Mouse (Mus musculus) forebrain, embryonic 16.5 days (tissue): ENCODE measurements at regions not wholly inside any gene's neighbourhood (a gene's known extent, or its start where the extent isn't known, plus 50 kb on each side); places are given as distances from the start of the nearest gene placed in this dataset.

Source experiments
- ATAC-seq: fragments of 200-750 bp; cut with Nextera tagmentation; 2 replicates; pipeline ENCODE4 v1.8.0; 2017; ENCODE audit warnings: mild to moderate bottlenecking, moderate library complexity
- H3K27ac ChIP-seq: fragments of 300-500 bp; sonication (generic); 2 replicates; pipeline ENCODE4 v1.5.1; 2014; ENCODE audit warnings: low read length, control low read depth
- H3K27me3 ChIP-seq: fragments of 300-500 bp; sonication (generic); replicated peaks from 2 replicates; pipeline ENCODE4 v1.6.1; 2014; ENCODE audit warnings: low read length; ENCODE audit not compliant: control insufficient read depth, insufficient read depth
- H3K36me3 ChIP-seq: fragments of 300-500 bp; sonication (generic); 2 replicates; pipeline ENCODE4 v1.6.1; 2014; ENCODE audit not compliant: control insufficient read depth, insufficient read depth
- H3K4me1 ChIP-seq: fragments of 300-500 bp; sonication (generic); replicated peaks from 2 replicates; pipeline ENCODE4 v1.6.1; 2014; ENCODE audit warnings: low read length; ENCODE audit not compliant: control insufficient read depth, insufficient read depth
- H3K4me2 ChIP-seq: fragments of 300-500 bp; sonication (generic); 2 replicates; pipeline ENCODE4 v1.6.1; 2014; ENCODE audit warnings: mild to moderate bottlenecking, low read length, control low read depth
- H3K4me3 ChIP-seq: fragments of 300-500 bp; sonication (generic); replicated peaks from 2 replicates; pipeline ENCODE4 v1.5.1; 2014; ENCODE audit warnings: mild to moderate bottlenecking, low read length, control low read depth
- H3K9ac ChIP-seq: fragments of 300-500 bp; sonication (generic); replicated peaks from 2 replicates; pipeline ENCODE4 v1.6.1; 2014; ENCODE audit warnings: low read depth, low read length, control low read depth
- H3K9me3 ChIP-seq: fragments of 300-500 bp; sonication (generic); 2 replicates; pipeline ENCODE4 v1.6.1; 2016; ENCODE audit warnings: low read length; ENCODE audit not compliant: control insufficient read depth
- WGBS: fragments of 180-500 bp; shearing (Covaris S2); extraction: QIAGEN DNeasy Blood & Tissue Kit; methylation state at CpG from one replicate; pipeline ENCODE4 v1.1.7; 2014; 5-methylcytosine and 5-hydroxymethylcytosine counted together

DNA sequence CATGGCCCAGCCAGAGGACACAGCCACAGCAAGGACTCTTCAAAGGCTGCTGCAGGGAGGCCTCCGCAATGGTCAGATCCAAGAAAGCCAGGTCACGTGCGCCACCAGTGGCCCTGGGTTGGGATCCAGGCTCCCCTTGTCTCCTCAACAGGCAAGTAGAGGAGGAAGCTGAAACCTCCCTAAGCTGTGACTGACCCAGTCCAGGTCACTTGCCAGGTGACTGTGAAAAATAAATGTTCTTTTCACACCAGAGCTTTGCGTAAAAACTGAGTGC is 57.6 kb upstream of the Slco4a1 start:
- no peaks in the 10 kb centered on the region; the same call in 1 of the 2 replicates for H3K27me3 ChIP-seq
- no peak overlapping the region for H3K4me3 ChIP-seq
- no peaks in the 10 kb centered on the region for H3K4me1 ChIP-seq
- no peak overlapping the region for H3K9ac ChIP-seq
- H3K27ac ChIP-seq: no peak overlapping the region
- no peak overlapping the region for H3K4me2 ChIP-seq
- no peaks in the 10 kb centered on the region for H3K36me3 ChIP-seq
- H3K9me3 ChIP-seq: no peaks in the 10 kb centered on the region
- ATAC-seq: no peak
- 89% methylated on average over 4 of the region's 4 CpGs for WGBS

DNA sequence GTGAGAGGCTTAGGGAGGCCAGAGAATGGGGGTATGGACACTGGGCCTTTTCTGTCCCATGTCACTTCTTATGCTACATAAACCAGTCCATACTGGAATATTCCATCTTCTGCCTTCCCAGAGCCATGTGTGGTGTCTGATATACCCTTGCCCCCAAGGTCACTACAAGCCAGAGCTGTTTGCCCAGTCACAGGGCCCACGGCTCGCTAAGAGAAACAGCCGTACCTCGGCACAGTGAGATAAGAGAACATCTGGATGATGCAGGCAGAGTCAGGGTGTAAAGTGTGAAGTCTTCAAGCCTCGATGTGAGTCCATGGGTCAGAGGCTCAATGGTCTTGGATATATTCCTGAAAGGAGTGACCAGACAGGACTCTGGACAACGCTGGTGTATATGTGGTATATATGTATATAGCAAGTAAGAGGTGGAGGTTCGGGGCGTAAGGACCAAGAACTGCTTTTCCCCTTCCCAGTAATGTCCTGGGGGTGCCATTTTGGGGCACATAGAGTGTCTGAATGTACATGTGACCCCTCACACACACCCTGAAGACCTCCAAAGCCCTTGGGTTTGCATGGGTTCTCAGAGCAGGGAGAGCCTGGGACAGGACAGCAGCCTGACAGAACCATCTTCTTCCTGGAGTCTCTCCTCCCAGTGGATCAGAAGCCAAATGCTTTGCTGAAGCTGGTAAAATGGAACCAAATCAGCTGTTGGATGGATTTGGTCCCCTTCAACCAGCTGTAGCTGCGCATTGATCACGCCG is 58.1 kb upstream of the Slco4a1 start:
- no peak for ATAC-seq
- 93% methylated on average over 11 of the region's 11 CpGs for WGBS
- no peaks in the 10 kb centered on the region; the same call in 1 of the 2 replicates for H3K27me3 ChIP-seq

GRCm38 (mm10) chr2:180396664-180397377 is 59.2 kb upstream of the Slco4a1 start:
- WGBS: 49% methylated on average over 4 of the region's 4 CpGs
- no peaks in the 10 kb centered on the region for H3K4me1 ChIP-seq
- H3K4me2 ChIP-seq: no peak overlapping the region
- H3K36me3 ChIP-seq: no peaks in the 10 kb centered on the region
- no peak overlapping the region for H3K4me3 ChIP-seq
- H3K27ac ChIP-seq: no peak overlapping the region
- no peak for ATAC-seq
- H3K27me3 ChIP-seq: no peaks in the 10 kb centered on the region; the same call in 1 of the 2 replicates
- H3K9ac ChIP-seq: no peak overlapping the region
- H3K9me3 ChIP-seq: no peaks in the 10 kb centered on the region

More for the DNA sequence above, 58.1 kb upstream of the Slco4a1 start:
- H3K36me3 ChIP-seq: no peaks in the 10 kb centered on the region
- H3K4me1 ChIP-seq: no peaks in the 10 kb centered on the region
- H3K27ac ChIP-seq: no peak overlapping the region
- H3K4me3 ChIP-seq: no peak overlapping the region
- no peak overlapping the region for H3K4me2 ChIP-seq
- H3K9me3 ChIP-seq: no peaks in the 10 kb centered on the region
- no peak overlapping the region for H3K9ac ChIP-seq

GRCm38 (mm10) chr2:180396211-180396610 is 59.8 kb upstream of the Slco4a1 start:
- Histone ChIP-seq H3K27me3 (peaks cover 2% of the 10 kb centered on the region), H3K4me3 (no peak overlapping the region), H3K4me2 (no peak overlapping the region), H3K36me3 (no peaks in the 10 kb centered on the region), H3K4me1 (no peaks in the 10 kb centered on the region), H3K27ac (no peak overlapping the region), H3K9ac (no peak overlapping the region), H3K9me3 (no peaks in the 10 kb centered on the region)
- WGBS: 75% methylated on average over 3 of the region's 3 CpGs
- ATAC-seq: no peak

GRCm38 (mm10) chr2:180395279-180396034 is 60.6 kb upstream of the Slco4a1 start:
- no peaks in the 10 kb centered on the region for H3K9me3 ChIP-seq
- H3K4me1 ChIP-seq: no peaks in the 10 kb centered on the region
- no peak overlapping the region for H3K4me3 ChIP-seq
- ATAC-seq: no peak
- H3K4me2 ChIP-seq: no peak overlapping the region
- H3K36me3 ChIP-seq: no peaks in the 10 kb centered on the region
- H3K9ac ChIP-seq: no peak overlapping the region
- no peak overlapping the region for H3K27ac ChIP-seq
- 64% methylated on average over 11 of the region's 11 CpGs for WGBS
- H3K27me3 ChIP-seq: peaks cover 5% of the 10 kb centered on the region

DNA sequence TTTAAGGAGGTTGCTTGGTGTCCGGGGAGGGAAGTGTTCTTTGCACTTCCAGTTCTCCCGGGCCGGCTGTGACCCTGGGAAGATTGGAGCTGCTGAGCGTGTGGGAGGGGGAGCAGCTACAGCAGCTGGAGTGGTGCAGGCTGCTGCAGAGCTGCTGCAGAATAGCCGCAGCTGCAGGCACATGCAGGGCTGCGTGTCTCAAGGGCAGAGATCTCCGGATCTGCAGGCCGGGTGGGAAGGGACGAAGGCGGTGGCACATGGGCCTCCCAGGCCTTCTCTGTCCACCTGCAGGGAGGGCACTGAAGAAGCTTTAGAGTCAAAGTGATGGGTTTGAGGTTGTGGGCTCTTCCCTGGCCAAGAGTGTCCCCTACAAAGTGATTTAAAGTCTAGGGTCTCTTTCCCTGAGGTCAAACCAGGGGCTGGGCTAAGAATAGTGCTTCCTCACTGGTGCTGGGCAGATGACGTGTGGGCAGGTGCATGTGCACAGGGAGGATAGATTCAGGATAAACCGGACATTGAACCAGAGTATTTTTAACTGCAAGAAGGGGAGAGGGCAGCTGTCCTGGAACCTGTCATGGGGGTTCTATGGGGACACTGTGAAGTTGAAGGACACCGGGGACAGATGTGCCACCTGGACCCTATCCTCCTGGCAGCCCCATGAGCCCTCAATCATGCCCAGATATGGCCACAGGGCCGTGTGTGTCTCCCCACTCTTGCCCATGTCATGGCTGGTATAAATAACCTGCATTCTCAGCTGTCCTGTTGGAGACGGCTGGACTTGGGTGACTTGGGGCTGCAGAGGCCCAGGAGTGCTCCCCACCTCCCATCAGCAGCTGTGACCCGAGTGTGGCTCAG is 58.6 kb upstream of the Gata5 start:
- no peak for ATAC-seq
- WGBS: 65% methylated on average over 16 of the region's 16 CpGs
- Histone ChIP-seq H3K36me3 (no peaks in the 10 kb centered on the region), H3K9ac (no peak overlapping the region), H3K4me2 (no peak overlapping the region), H3K27ac (no peak overlapping the region), H3K4me1 (no peaks in the 10 kb centered on the region), H3K4me3 (no peak overlapping the region), H3K9me3 (no peaks in the 10 kb centered on the region), H3K27me3 (peaks cover 9% of the 10 kb centered on the region)

DNA sequence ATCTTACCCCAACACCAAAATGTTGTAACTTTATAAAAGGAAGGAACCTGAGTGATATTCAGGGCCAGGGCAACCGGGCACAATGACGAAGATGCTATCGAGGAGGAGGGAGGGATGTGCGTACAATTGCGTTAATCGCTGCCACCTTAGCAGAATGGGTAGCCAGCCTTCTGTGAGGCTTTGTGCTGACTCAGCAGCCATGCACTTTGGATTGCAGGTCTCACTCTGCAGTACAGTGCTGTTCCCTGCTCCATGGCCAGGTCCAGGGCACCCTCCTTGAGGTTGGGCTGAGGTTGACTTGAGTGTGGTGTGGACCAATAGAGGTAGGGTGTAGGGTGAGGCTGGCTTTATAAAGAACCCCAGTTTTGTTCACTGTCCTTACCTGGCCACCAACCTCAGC is 57.8 kb upstream of the Gata5 start:
- 88% methylated on average over 6 of the region's 6 CpGs for WGBS

DNA sequence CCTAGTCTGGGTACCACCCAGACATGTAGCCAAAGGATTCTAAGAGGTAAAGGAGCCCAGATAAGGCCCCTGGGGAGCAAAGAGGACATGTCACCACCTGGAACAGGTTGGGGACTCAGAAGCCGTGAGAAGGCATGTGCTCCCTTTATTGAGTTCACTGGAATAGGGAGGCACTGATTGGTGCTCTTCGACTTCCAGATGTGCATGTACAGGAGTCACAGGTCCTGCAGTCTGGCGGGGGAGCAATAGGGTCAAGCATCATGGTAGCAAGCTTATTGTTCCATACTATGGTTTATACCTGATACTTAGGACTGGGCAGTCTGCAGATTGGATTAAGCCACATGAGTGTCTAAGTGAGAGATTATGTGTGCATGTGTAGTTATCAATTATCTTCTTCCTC is 56.9 kb upstream of the Gata5 start:
- Histone ChIP-seq H3K27me3 (peaks cover 24% of the 10 kb centered on the region), H3K4me2 (no peak overlapping the region), H3K27ac (no peak overlapping the region), H3K9ac (no peak overlapping the region), H3K4me1 (peaks cover 2% of the 10 kb centered on the region), H3K9me3 (no peaks in the 10 kb centered on the region), H3K4me3 (no peak overlapping the region), H3K36me3 (no peaks in the 10 kb centered on the region)
- no peak for ATAC-seq
- 91% methylated on average over 3 of the region's 3 CpGs for WGBS

More for the DNA sequence above, 57.8 kb upstream of the Gata5 start:
- ATAC-seq: no peak
- Histone ChIP-seq H3K36me3 (no peaks in the 10 kb centered on the region), H3K4me1 (no peaks in the 10 kb centered on the region), H3K4me3 (no peak overlapping the region), H3K27ac (no peak overlapping the region), H3K9me3 (no peaks in the 10 kb centered on the region), H3K4me2 (no peak overlapping the region), H3K27me3 (peaks cover 15% of the 10 kb centered on the region), H3K9ac (no peak overlapping the region)
